Mouse (Mus musculus) mouse trophoblast stem cell (cell line): ENCODE measurements around the gene Man1a.

Source experiments
- in situ Hi-C, 2 experiments: fragments of 300-500 bp; cut with MseI, MboI; formaldehyde crosslinking; loops; 2 replicates in 1 of 2; 3 replicates in 1 of 2; pipeline ENCODE4 v1.15.1; 2025

Gene Man1a

GRCm38 (mm10) chr10:54017904-54018454 is 58.4 kb downstream of the Man1a start:
- in situ Hi-C loops = no loop called here

DNA sequence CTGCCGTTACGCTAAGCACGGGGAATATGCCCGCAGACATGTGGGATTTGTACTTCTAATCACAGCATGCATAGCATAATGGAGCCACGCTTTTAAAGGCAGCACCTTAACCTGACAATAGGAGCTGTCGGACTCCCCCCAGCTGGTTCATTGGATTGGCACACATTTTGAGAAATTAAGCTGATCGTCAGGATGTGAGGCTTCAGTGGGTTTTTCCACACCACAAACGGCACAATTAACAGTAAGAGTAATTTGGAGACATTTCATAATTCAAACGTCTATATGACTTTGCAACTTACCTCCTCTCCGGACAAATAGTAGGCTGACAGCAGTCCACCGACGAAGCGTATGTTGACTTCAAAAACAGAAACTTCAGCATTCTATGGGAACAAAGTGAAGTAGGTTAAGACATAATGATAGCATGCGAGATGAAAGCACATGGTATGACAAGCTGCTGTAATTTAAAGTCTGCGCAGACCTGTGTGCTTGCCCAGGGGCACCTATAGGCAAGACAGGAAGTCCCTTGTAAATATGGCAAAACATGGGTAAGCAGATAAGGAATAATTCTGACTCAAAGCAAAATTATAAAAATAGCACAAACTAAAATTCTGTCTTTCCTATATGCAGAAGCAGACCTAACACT is 62.2 kb downstream of the Man1a start:
- in situ Hi-C loops = no loop called here

- in situ Hi-C loops = no loop called here
Observed at GRCm38 (mm10) chr10:54013143-54013791, 63.1 kb downstream of the Man1a start.

- in situ Hi-C loops = no loop called here
Observed at GRCm38 (mm10) chr10:54009154-54009553, 67.3 kb downstream of the Man1a start.

- in situ Hi-C loops = no loop called here
Observed at GRCm38 (mm10) chr10:54006868-54007267, 69.5 kb downstream of the Man1a start.

GRCm38 (mm10) chr10:54005847-54006246 is 70.6 kb downstream of the Man1a start:
- in situ Hi-C loops = no loop called here

GRCm38 (mm10) chr10:54002936-54003335 is 73.5 kb downstream of the Man1a start:
- in situ Hi-C loops = no loop called here

- in situ Hi-C loops = no loop called here
Observed at GRCm38 (mm10) chr10:53997301-53997700, 79.1 kb downstream of the Man1a start.

GRCm38 (mm10) chr10:53996216-53996615 is 80.2 kb downstream of the Man1a start:
- in situ Hi-C loops = no loop called here

DNA sequence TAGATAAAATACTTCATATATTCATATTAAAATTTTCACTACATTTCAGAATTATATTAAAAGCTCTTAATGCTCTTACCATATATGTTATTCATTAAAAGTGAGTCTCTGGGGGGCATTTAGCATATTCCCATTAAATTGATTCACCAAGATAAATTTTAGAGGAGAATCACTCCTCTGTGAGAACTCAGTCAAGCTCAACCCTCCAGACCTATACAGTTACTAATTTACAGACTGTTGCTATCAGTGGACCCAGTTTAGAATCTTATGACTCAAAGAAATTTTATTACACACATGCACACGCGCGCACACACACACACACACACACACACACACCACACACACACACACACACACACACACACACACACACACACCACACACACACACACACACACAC is 81.8 kb downstream of the Man1a start:
- in situ Hi-C loops = no loop called here

DNA sequence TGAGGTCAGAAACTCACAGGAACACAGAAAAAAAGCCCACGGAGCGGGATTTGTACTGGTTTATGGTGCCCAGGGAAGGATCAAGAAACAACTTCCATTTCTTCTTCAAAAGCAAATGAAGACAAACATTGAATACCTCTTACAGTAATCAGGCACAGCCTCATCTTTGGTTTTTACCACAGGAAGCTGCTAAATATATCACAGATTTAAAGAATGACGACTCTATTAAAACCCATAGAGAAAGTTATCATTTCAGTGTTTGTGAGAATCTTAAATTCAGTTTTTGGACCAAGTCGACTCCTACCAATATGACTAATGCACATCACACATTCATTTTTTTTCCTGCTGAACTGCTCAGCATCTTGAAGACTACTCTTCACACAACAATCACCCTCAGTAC is 86.0 kb downstream of the Man1a start:
- in situ Hi-C loops = no loop called here

GRCm38 (mm10) chr10:53984894-53985293 is 91.5 kb downstream of the Man1a start:
- in situ Hi-C loops = no loop called here

GRCm38 (mm10) chr10:53984086-53984485 is 92.3 kb downstream of the Man1a start:
- in situ Hi-C loops = no loop called here

GRCm38 (mm10) chr10:53978647-53979046 is 97.8 kb downstream of the Man1a start:
- in situ Hi-C loops = no loop called here

DNA sequence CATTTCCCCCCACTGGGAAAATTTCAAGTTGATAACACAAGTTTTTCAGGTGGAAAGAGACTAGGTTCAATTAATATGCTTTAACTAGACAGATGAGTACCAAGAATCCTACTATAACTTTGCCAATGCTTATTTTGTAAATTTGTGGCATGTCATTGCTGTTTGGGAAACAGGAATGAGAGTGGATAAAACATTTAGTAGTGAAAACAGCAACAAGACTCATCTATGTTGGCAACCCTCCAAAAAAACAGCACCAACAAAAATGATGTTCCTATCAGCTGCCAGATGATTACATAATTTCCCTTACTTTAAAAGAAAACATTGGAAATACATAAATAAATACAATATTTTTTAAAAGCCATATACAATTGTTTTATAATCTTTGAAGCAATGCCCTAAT is 102.2 kb downstream of the Man1a start:
- in situ Hi-C loops = no loop called here

DNA sequence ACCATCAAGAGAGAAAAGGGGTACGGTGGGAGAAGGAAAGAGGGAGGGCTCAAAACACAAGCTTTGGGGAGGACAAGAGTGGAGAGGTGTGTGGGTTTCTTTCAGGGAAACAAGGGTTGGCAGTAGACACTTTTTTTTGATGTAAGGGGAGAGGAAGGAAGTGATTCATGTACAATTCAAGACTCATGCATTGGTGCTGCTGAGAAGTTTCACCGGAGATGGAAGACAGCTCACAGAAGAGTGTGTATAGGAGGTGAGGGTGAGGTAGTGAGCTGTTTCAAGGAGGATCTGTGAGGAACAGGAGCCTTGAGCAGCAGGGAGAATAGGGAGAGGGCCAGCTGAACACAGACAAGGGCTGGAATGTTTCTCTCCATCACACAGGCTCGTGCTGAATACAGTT is 116.7 kb downstream of the Man1a start:
- in situ Hi-C loops = no loop called here

DNA sequence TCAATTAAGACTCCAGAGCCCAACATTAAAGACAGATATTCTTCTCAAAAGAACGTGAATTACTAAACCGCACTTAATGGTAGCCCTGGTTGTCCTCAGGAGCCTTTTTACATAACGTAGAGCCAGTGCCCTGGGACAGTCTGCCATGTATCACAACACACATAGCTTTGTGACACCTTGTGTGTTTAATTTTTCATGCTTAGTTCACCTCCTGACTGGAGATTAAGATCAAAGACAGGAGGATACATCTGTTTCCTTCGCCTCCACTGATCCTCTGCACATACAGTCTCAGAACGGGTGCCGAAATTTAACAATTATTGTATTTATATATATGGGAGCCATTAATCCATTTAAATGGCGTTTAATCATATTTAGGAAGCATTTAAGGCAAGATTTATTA is 134.8 kb downstream of the Man1a start:
- in situ Hi-C loops = no loop called here

- in situ Hi-C loops = no loop called here
Observed at GRCm38 (mm10) chr10:53938199-53938598, 138.2 kb downstream of the Man1a start.

GRCm38 (mm10) chr10:53936078-53936477 is 140.3 kb downstream of the Man1a start:
- in situ Hi-C loops = no loop called here

DNA sequence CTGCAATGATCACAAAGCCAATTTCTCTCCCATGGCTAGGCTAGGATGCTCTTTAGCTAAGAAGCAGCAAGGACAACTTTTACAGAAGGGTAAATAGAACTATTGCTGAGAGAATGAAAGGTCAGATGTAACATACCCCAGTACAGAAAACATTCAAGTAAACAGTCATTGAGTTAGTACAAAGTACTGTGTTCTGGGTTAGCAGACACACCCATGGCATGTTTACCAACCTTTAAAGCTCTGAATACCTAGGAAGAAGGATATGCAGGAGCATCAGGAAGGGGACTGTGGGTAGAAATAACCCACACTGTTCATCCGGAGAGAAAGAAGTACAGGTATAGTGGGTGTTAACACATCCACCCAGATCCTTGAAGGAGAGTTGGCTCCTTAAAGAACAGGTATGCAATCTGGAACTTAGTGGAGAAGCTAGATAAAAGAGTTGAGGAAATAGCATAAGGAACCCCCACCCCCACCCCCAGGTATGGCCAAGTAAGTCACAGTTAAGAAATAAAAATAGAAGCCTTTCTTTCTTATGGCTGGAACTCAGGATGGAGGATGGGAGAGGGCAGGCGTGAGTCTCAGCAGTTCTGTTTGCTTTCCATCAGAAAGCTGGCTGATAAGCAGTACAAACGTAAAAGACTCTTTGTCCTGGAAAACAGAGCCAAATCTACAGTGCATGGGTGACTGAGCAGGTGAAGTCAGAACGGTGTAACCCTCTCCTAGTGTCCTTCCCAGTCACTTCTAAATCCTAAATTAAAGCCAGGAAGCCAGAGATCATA is 146.5 kb downstream of the Man1a start:
- in situ Hi-C loops = no loop called here

GRCm38 (mm10) chr10:53927904-53928303 is 148.5 kb downstream of the Man1a start:
- in situ Hi-C loops = no loop called here

GRCm38 (mm10) chr10:53925456-53925855 is 151.0 kb downstream of the Man1a start:
- in situ Hi-C loops = no loop called here

DNA sequence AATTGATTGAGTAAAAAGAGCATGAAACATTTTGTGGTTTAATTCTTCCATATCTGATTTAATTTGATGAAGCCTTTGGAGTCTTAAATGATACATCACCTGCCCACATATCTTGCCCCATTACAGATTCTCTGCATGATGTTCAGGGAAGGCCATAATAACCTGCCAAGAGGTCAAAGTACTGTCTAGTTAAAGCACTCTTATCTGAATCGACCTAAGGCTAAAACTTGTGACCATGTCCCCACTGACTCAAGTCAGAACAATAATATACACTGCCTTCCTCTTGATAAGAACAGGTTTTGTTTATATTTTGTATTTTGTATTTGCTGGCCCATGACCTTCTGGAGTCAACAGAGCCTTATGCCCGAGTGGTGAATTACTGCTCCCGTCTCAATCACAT is 154.2 kb downstream of the Man1a start:
- in situ Hi-C loops = no loop called here
